Mouse (Mus musculus) hindbrain, embryonic 13.5 days (tissue): ENCODE results near the gene Susd1. TPM values are rescaled to one million over a fixed set of nuclear protein-coding genes. Genes with fewer than 3 reads are reported as not detected.
A peak's percentile ranks its signal among the peaks of the same experiment; 100 is the strongest.

Experiments
- ATAC-seq: fragments of 200-750 bp; cut with Nextera tagmentation; 2 replicates; pipeline ENCODE4 v1.8.0; 2017; ENCODE audit warnings: moderate TSS enrichment; ENCODE audit not compliant: low FRiP score
- H3K27ac ChIP-seq: fragments of 300-500 bp; sonication (generic); 2 replicates; pipeline ENCODE4 v1.5.1; 2015; ENCODE audit warnings: inconsistent platforms, mild to moderate bottlenecking, moderate library complexity
- H3K27me3 ChIP-seq: fragments of 300-500 bp; sonication (generic); 2 replicates; pipeline ENCODE4 v1.6.1; 2015; ENCODE audit warnings: mild to moderate bottlenecking, inconsistent platforms
- H3K36me3 ChIP-seq: fragments of 300-500 bp; sonication (generic); 2 replicates; pipeline ENCODE4 v1.6.1; 2015; ENCODE audit warnings: mild to moderate bottlenecking, inconsistent platforms
- H3K4me1 ChIP-seq: fragments of 300-500 bp; sonication (generic); replicated peaks from 2 replicates; pipeline ENCODE4 v1.6.1; 2015; ENCODE audit warnings: inconsistent platforms
- H3K4me2 ChIP-seq: fragments of 300-500 bp; sonication (generic); 2 replicates; pipeline ENCODE4 v1.6.1; 2015; ENCODE audit warnings: inconsistent platforms, mild to moderate bottlenecking, moderate library complexity
- H3K4me3 ChIP-seq: fragments of 300-500 bp; sonication (generic); 2 replicates; pipeline ENCODE4 v1.5.1; 2015; ENCODE audit warnings: mild to moderate bottlenecking, inconsistent platforms
- H3K9ac ChIP-seq: fragments of 300-500 bp; sonication (generic); 2 replicates; pipeline ENCODE4 v1.6.1; 2015; ENCODE audit warnings: mild to moderate bottlenecking, inconsistent platforms
- H3K9me3 ChIP-seq: fragments of 300-500 bp; sonication (generic); 2 replicates; pipeline ENCODE4 v1.6.1; 2016; ENCODE audit warnings: inconsistent platforms
- WGBS: fragments of 180-500 bp; shearing (Covaris S2); methylation state at CpG from one replicate; pipeline ENCODE4 v1.1.7; 2015; 5-methylcytosine and 5-hydroxymethylcytosine counted together
- polyA plus RNA-seq: library from polyadenylated mRNA; unstranded; fragments of >200 nt; fragmentation: Nextera tagmentation; extraction: Ambion mirVana; gene quantifications from 2 replicates; pipeline ENCODE4 v1.2.1, GENCODE M21; 2015

The Susd1 gene
- polyA plus RNA-seq, 1 experiment from 2014 or later: 1.3 TPM

DNA sequence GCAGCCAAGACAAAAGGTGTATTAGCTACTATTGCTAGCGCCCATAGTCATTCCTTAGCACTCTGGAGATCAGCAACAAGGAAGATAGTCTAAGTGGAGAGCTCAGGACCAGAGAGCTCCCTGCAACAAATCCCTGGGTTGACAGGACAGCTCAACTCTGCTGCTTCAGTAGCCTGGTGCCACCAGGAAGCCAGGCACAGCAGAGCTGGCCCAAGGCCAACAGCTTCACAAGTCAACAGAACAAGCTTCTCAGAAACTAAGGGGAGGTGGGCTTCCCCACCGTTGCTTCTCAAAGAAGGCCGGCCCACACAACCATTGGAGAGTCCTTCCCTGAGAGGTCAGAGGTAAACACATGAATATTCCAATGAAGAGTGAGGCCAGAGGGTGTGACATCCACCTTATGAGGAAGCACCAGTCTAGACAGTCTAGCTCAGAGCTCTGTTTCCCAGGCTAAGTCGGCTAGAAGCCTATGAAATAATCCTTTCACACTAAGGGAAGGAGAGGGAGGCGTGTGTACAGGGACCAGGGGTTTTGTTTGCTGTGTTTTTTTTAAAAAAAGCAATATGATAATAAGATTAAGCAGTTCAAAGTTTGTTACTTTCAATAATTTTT lies 65.8 kb downstream of the Susd1 start:
- ATAC-seq: no peak
- whole genome bisulfite sequencing: 59% methylated on average over 5 of the region's 5 CpGs
- H3K9ac ChIP-seq: no peak overlapping the region

DNA sequence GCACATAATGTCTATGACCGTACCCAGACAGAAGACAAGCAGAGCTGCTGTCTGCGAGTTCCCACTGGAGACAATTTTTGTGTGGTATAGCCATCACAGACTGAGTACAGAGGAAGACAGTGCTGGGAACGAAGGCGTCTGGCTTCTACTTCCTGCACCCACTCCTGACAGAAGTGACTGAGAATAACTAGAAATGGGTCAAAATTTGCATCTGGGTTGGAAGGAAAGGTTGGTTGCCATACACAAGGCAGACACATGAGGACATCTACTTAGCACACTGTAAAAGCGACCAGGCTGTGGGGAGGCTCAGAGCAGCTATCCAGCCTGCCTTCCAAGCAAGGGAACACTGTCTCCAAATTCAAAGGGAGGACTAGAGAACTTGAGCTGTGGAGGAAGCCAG lies 66.5 kb downstream of the Susd1 start:
- peaks cover 4% of the 10 kb centered on the region; the same call in 1 of the 2 replicates for H3K4me1 ChIP-seq
- no peak overlapping the region for H3K27ac ChIP-seq
- no peaks in the 10 kb centered on the region for H3K27me3 ChIP-seq
- no peak overlapping the region for H3K9ac ChIP-seq
- H3K4me3 ChIP-seq: no peak overlapping the region
- WGBS: 91% methylated on average over 5 of the region's 5 CpGs
- no peaks in the 10 kb centered on the region for H3K36me3 ChIP-seq
- no peak overlapping the region for H3K4me2 ChIP-seq
- peaks cover 5% of the 10 kb centered on the region; the same call in 1 of the 2 replicates for H3K9me3 ChIP-seq
- ATAC-seq: no peak

More for the DNA sequence above, 65.8 kb downstream of the Susd1 start:
- Histone ChIP-seq H3K4me1 (peaks cover 4% of the 10 kb centered on the region; the same call in 1 of the 2 replicates), H3K27ac (no peak overlapping the region), H3K9me3 (peaks cover 5% of the 10 kb centered on the region; the same call in 1 of the 2 replicates), H3K27me3 (no peaks in the 10 kb centered on the region), H3K4me3 (no peak overlapping the region), H3K4me2 (no peak overlapping the region), H3K36me3 (no peaks in the 10 kb centered on the region)

DNA sequence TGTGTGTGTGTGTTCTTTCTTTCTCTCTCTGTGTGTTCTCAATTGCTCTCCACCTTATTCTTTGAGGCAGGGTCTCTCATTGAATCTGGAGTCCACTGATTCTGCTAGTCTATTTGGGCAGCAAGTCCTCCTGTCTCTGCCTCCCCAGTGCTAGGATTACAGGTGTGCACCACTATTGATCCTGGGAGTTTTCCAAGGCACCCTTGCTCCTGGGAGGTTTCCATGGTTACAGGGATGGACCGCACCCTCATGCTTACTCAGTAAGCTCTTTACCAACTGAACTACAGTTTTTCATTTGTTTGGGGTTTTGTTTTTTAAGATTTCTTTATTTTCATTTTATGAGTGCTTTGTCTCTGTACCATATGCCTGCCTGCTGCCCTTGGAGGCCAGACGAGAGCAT lies 68.5 kb downstream of the Susd1 start:
- no peak overlapping the region for H3K4me2 ChIP-seq
- H3K9me3 ChIP-seq: peaks cover 5% of the 10 kb centered on the region; the same call in 1 of the 2 replicates
- H3K4me3 ChIP-seq: no peak overlapping the region
- peaks cover 6% of the 10 kb centered on the region for H3K4me1 ChIP-seq
- no peak overlapping the region for H3K9ac ChIP-seq
- H3K27me3 ChIP-seq: no peaks in the 10 kb centered on the region
- no peak for ATAC-seq
- H3K36me3 ChIP-seq: no peaks in the 10 kb centered on the region
- no peak overlapping the region for H3K27ac ChIP-seq
- WGBS: 98% methylated on average over 2 of the region's 2 CpGs

DNA sequence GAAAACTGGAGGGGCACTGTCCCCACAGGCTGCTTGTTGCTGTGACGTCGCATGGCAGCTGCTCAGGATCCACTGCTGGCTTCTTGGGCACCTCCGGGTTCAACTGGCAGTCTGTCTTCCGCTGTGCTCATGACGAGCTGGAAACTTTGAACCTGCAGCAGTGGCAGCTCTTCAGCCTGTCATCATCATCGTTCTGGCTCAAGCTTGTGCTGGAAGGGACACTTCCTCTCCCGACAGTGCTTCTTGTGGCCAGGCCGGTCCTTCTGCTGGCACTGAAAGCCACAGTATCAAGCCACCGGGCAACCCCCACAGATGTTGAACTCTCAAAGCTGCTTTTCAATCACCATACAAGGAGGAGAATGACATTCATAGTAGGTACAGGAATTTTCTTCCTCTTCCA lies 70.3 kb downstream of the Susd1 start:
- no peaks in the 10 kb centered on the region for H3K27me3 ChIP-seq
- H3K36me3 ChIP-seq: no peaks in the 10 kb centered on the region
- WGBS: 89% methylated on average over 9 of the region's 9 CpGs
- peaks cover 5% of the 10 kb centered on the region; the same call in 1 of the 2 replicates for H3K9me3 ChIP-seq
- no peak overlapping the region for H3K27ac ChIP-seq
- H3K4me2 ChIP-seq: no peak overlapping the region
- ATAC-seq: no peak
- H3K4me1 ChIP-seq: peaks cover 11% of the 10 kb centered on the region
- no peak overlapping the region for H3K4me3 ChIP-seq
- no peak overlapping the region for H3K9ac ChIP-seq

DNA sequence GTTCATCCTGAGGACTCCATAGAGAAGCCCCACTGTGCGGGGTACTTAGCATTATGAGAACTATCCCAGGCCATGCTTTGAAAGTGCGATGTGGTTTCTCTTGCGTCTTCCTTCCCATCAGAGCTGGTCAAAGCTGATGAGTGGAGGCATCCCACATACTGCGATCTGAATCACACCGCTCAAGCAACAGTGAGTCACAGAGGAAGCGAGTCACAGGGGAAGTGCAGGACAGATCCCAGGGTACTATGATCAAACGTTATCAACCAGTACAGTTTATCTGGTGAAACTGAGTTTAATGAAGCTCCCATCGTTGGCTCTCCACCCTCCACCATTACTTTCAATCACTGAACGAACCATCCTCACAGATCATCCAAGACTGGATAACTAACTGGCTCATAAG lies 72.2 kb downstream of the Susd1 start:
- no peak for ATAC-seq
- Histone ChIP-seq H3K27me3 (no peaks in the 10 kb centered on the region), H3K4me1 (peaks cover 7% of the 10 kb centered on the region), H3K4me3 (no peak overlapping the region), H3K9ac (no peak overlapping the region), H3K36me3 (no peaks in the 10 kb centered on the region), H3K4me2 (no peak overlapping the region), H3K9me3 (peaks cover 5% of the 10 kb centered on the region; the same call in 1 of the 2 replicates), H3K27ac (no peak overlapping the region)
- 91% methylated on average over 9 of the region's 9 CpGs for WGBS

DNA sequence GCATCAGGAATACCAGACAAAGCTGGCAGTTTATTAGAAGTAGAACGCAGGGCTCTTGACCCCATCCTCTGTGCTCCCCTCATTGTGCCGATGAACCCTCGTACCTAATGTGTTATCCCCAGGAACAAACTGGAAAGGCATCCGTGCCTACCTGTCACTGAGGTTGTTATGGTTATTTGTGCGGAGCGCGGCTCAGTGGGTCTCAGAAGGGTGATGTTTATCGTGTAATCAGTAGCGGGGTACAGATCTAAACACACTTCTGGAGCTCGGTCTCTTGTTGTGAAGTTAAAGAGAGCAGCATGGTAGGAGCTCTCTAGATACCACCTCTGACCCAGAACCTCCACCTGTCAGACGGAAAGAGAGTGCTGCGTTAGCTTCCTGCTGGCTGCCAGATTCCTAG lies 72.9 kb downstream of the Susd1 start:
- Histone ChIP-seq H3K4me3 (no peak overlapping the region), H3K4me2 (no peak overlapping the region), H3K36me3 (no peaks in the 10 kb centered on the region), H3K9ac (no peak overlapping the region), H3K4me1 (peaks cover 7% of the 10 kb centered on the region), H3K27ac (no peak overlapping the region), H3K9me3 (peaks cover 5% of the 10 kb centered on the region; the same call in 1 of the 2 replicates), H3K27me3 (no peaks in the 10 kb centered on the region)
- 91% methylated on average over 12 of the region's 12 CpGs for WGBS
- ATAC-seq: no peak

DNA sequence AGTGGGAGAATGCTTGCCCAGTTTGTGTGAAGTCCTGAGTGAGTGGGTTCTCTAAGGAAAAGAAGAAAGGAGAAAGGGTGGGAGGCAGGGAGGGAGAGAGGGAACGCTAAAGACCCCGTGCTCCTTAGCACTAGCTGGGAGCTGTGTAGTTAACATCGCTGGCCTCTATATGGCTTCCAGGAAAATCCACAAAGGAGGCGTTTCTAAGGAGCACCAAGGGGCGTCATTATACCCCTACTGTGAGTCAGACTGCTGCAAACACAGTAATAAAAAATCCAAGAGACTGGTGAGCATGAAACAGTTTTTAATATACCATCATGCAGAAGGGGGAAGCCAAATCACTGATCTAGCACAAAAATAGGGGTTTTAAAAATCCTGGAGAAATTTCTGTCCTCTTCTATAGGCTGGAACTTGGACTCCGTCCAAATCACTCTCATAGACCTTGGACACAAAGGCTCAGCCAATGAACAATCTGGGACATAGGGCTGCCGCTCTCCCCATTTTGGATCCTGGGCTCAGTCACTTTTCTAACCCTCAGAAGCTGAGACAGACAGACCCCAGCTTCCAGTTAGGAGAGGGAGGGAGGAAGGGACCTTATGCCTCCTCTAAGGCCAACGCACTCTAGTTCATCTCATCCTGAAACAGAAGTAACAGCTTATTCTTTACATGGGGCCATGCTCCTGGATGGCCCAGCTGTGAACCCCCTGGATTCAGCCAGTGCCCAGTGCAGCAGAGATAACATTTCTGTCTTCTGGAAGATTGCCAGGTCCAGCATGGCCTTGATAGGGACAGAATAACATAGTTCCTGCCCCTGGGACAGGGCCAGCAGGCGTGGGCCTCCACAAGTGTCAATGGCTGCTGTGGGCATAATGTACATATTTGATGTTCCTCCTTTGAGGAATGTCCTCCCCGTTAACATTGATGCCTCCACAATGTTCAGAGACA lies 73.9 kb downstream of the Susd1 start:
- H3K4me2 ChIP-seq: no peak overlapping the region
- no peaks in the 10 kb centered on the region for H3K9me3 ChIP-seq
- H3K36me3 ChIP-seq: no peaks in the 10 kb centered on the region
- H3K4me3 ChIP-seq: no peak overlapping the region
- WGBS: 67% methylated on average over 10 of the region's 10 CpGs
- no peak for ATAC-seq
- peaks cover 7% of the 10 kb centered on the region for H3K4me1 ChIP-seq
- H3K27me3 ChIP-seq: no peaks in the 10 kb centered on the region
- H3K27ac ChIP-seq: no peak overlapping the region
- no peak overlapping the region for H3K9ac ChIP-seq

DNA sequence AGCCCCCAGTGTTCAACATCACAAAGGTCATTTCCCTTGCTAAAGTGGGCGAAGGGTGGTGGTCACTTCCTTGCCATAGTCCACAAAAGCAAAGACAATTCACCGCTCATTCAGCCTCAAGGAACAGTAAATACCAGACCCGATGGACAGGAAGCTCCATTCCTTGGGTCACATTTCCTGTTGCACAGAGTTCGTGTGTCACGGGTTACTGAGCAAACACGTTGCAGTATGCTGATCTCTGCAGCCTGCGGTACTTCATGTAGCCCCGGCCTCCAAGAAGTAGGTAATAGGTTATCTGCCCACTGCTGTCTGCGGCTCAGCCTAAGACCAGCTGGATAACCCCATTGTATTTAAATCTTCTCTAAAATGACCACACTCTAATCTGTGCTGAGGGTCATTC lies 75.4 kb downstream of the Susd1 start:
- Histone ChIP-seq H3K9ac (no peak overlapping the region), H3K4me3 (no peak overlapping the region), H3K27me3 (no peaks in the 10 kb centered on the region), H3K27ac (no peak overlapping the region), H3K4me2 (no peak overlapping the region), H3K9me3 (no peaks in the 10 kb centered on the region), H3K36me3 (no peaks in the 10 kb centered on the region), H3K4me1 (peaks cover 7% of the 10 kb centered on the region)
- 73% methylated on average over 9 of the region's 9 CpGs for WGBS
- no peak for ATAC-seq

DNA sequence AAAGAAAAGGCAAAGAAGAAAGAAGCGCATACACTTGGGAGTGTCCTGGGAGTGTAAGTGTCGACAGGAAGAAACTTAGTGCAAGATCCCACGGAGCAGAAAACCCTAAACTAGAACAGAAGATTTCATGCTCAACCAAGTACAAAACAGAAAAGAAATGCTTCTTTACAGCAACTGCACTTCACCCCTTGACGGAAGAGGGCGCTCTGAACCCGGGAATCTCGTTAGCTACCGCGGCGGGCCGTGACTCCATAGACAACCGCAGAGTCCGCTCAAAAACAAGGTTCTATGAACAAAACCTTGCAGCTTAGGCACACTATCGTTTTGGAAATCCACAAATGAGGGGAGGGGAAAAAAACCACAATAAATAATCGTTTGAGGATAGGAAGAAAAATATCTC lies 77.7 kb downstream of the Susd1 start:
- WGBS: 4% methylated on average over 15 of the region's 15 CpGs
- Histone ChIP-seq H3K4me2 (peak overlapping the region; percentile 32; the same call in 1 of the 2 replicates), H3K27me3 (no peaks in the 10 kb centered on the region), H3K9ac (no peak overlapping the region), H3K9me3 (no peaks in the 10 kb centered on the region), H3K27ac (no peak overlapping the region), H3K36me3 (no peaks in the 10 kb centered on the region), H3K4me1 (peaks cover 7% of the 10 kb centered on the region), H3K4me3 (no peak overlapping the region)
- no peak for ATAC-seq

DNA sequence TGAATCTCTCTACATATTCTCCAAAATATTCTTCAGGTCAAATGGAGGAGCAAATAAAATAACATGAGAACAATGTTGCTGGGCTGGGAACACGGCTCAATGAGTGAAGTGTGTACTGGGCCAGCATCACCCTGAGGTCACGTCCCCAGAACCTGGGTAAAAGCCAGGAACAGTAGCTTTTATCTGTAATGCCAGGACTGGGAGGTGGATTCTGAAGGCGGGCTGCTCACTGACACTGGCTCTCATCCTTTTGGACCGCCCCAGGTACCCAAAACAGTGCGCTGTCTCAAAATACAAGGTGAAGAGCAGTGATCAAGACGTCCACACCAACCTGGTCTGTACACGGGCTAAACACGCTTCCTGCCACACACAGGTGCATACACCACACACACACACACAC lies 78.5 kb downstream of the Susd1 start:
- Histone ChIP-seq H3K9me3 (no peaks in the 10 kb centered on the region), H3K4me1 (peaks cover 5% of the 10 kb centered on the region), H3K27ac (no peak overlapping the region), H3K27me3 (no peaks in the 10 kb centered on the region), H3K4me2 (no peak overlapping the region), H3K4me3 (no peak overlapping the region), H3K9ac (no peak overlapping the region), H3K36me3 (no peaks in the 10 kb centered on the region)
- 87% methylated on average over 8 of the region's 8 CpGs for WGBS
- ATAC-seq: no peak

DNA sequence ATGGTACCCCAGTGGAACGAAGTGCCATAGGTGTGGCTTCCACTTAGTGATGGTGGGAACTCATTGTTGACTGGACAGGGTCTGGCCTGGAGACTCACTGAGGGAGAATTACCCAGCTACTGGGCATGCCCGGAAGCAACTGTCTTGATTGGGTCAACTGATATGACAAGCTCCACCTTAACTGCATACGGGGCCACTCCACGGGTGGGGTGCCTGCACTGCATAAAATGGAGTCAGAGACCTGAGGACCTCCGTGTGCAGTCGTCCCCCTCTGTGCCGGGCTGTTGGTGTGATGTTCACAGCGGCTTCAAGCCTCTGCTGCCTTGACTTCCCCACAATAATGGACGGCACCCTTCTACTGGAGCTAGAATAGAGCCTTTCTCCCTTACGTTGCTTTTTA lies 79.5 kb downstream of the Susd1 start:
- no peak for ATAC-seq
- Histone ChIP-seq H3K9ac (no peak overlapping the region), H3K27me3 (no peaks in the 10 kb centered on the region), H3K4me3 (no peak overlapping the region), H3K27ac (no peak overlapping the region), H3K4me2 (no peak overlapping the region), H3K4me1 (no peaks in the 10 kb centered on the region; the same call in 1 of the 2 replicates), H3K36me3 (no peaks in the 10 kb centered on the region), H3K9me3 (no peaks in the 10 kb centered on the region)
- WGBS: 83% methylated on average over 10 of the region's 10 CpGs

DNA sequence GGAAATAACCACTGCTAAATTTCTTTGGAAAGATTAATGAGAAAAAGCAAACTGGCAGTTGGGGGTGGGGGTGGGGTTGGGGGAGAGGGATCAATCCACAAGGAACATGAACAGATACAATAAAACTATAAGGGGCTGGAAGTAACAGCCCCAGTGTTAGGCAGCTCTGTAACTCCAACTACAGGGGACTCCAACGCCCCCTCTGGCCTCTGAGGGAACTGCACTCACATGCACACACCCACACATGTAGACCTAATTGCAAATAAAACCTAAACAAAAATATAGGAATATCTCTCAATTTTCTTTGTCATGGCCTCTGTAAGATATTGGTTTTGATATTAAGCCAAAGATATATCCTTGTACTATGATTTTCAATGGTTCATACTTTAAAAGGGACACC lies 83.0 kb downstream of the Susd1 start:
- Histone ChIP-seq H3K4me3 (no peak overlapping the region), H3K27me3 (no peaks in the 10 kb centered on the region), H3K9ac (no peak overlapping the region), H3K36me3 (no peaks in the 10 kb centered on the region), H3K4me2 (no peak overlapping the region), H3K27ac (no peak overlapping the region), H3K4me1 (no peaks in the 10 kb centered on the region), H3K9me3 (no peaks in the 10 kb centered on the region)
- WGBS: 39% methylated on average over 1 of the region's 1 CpGs
- no peak for ATAC-seq
